Mouse (Mus musculus) midbrain, embryonic 12.5 days (tissue): Measurements from ENCODE around the gene Eif3i. TPM values are rescaled to one million over a fixed set of nuclear protein-coding genes. Genes with fewer than 3 reads are reported as not detected.
"Not testable (repeated sequence)": the region's sequence is repeated elsewhere in the genome, so short reads cannot be mapped to it uniquely, and the experiment has no call there.

ENCODE experiments used
- ATAC-seq: fragments of 200-750 bp; cut with Nextera tagmentation; 2 replicates; pipeline ENCODE4 v1.8.0; 2017; ENCODE audit warnings: low read depth, moderate TSS enrichment, moderate library complexity; ENCODE audit not compliant: low FRiP score
- H3K27ac ChIP-seq: fragments of 300-500 bp; sonication (generic); replicated peaks from 2 replicates; pipeline ENCODE4 v1.5.1; 2016; ENCODE audit warnings: mild to moderate bottlenecking
- H3K27me3 ChIP-seq: fragments of 300-500 bp; sonication (generic); 2 replicates; pipeline ENCODE4 v1.6.1; 2016; ENCODE audit warnings: mild to moderate bottlenecking
- H3K36me3 ChIP-seq: fragments of 300-500 bp; sonication (generic); 2 replicates; pipeline ENCODE4 v1.6.1; 2016
- H3K4me1 ChIP-seq: fragments of 300-500 bp; sonication (generic); 2 replicates; pipeline ENCODE4 v1.6.1; 2016
- H3K4me2 ChIP-seq: fragments of 300-500 bp; sonication (generic); replicated peaks from 2 replicates; pipeline ENCODE4 v1.6.1; 2016; ENCODE audit warnings: mild to moderate bottlenecking, moderate library complexity
- H3K4me3 ChIP-seq: fragments of 300-500 bp; sonication (generic); 2 replicates; pipeline ENCODE4 v1.5.1; 2016; ENCODE audit warnings: mild to moderate bottlenecking
- H3K9ac ChIP-seq: fragments of 300-500 bp; sonication (generic); replicated peaks from 2 replicates; pipeline ENCODE4 v1.6.1; 2016; ENCODE audit warnings: mild to moderate bottlenecking, moderate library complexity
- H3K9me3 ChIP-seq: fragments of 300-500 bp; sonication (generic); 2 replicates; pipeline ENCODE4 v1.6.1; 2016; ENCODE audit warnings: mild to moderate bottlenecking
- WGBS: fragments of 180-500 bp; shearing (Covaris S2); methylation state at CpG from one replicate; pipeline ENCODE4 v1.1.7; 2016; 5-methylcytosine and 5-hydroxymethylcytosine counted together
- microRNA-seq: library from miRNA; unstranded; fragments of <30 nt; microRNA quantifications from one replicate; pipeline ENCODE4, GENCODE M21; 2017
- polyA plus RNA-seq: library from polyadenylated mRNA; unstranded; fragments of >200 nt; fragmentation: Nextera tagmentation; extraction: Ambion mirVana; gene quantifications from 2 replicates; pipeline ENCODE4 v1.2.1, GENCODE M21; 2016

The Eif3i gene
- polyA plus RNA-seq, 1 experiment from 2014 or later: 202 TPM

DNA sequence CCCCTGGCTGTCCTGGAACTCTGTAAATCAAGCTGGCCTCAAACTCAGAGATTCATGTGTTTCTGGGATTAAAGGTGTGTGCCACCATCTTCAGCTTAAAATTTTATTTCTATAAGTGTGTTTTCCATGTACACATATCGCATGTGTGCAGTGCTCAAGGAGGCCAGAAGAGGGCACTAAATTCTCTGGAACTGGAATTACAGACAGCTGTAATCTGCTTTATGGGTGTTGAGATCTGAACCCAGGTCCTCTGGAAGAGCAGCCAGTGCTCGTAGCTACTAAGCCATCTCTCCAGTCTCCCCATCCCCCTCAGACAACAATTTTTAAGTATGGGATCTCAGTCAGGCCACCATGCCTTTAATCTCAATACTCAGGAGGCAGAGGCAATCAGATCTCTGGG, 51.1 kb downstream of the Eif3i start:
- no peak for ATAC-seq
- Histone ChIP-seq H3K9me3 (no peaks in the 10 kb centered on the region), H3K36me3 (no peaks in the 10 kb centered on the region), H3K9ac (no peak overlapping the region), H3K4me3 (no peak overlapping the region), H3K4me2 (no peak overlapping the region), H3K27me3 (no peaks in the 10 kb centered on the region), H3K4me1 (no peaks in the 10 kb centered on the region), H3K27ac (no peak overlapping the region)
- 96% methylated on average over 2 of the region's 2 CpGs for WGBS

DNA sequence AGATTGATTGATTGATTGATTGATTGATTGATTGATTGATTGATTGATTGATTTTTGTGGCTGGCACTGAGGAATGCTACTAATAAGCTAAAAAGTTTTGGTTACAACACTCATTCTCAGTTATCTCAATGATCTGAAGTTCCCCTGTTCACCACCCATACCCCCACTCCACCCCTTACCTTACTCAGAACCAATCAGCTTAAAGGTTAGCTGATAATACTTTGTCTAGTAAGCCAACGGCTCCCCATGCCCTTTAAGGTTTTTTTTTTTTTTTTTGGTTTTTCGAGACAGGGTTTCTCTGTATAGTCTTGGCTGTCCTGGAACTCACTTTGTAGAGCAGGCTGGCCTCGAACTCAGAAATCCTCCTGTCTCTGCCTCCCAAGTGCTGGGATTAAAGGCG, 52.8 kb downstream of the Eif3i start:
- WGBS: 91% methylated on average over 4 of the region's 4 CpGs
- ATAC-seq, H3K4me2 ChIP-seq, H3K4me3 ChIP-seq, H3K9ac ChIP-seq, H3K27me3 ChIP-seq, H3K36me3 ChIP-seq, H3K27ac ChIP-seq, H3K9me3 ChIP-seq, H3K4me1 ChIP-seq: not testable (repeated sequence)

DNA sequence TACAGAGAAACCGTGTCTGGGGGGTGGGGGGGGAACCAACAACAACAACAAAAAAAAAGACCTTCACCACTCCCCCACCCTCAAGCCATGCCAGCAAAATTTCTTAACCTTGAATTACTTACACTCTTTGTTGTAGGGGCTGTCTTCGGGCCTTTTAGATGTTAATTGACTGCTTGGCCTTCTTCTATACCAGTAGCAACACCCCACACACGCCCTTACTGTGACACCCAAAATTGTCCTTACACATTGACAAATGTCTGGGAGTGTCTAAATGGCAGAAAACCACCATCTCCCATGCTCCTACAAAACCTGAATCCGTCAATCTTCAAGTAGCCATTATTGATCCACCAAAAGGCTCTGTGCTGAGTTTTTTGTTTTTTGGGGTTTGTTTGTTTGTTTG, 56.3 kb downstream of the Eif3i start:
- no peak overlapping the region for H3K9ac ChIP-seq
- ATAC-seq: no peak
- H3K4me3 ChIP-seq: no peak overlapping the region
- H3K27me3 ChIP-seq: no peaks in the 10 kb centered on the region
- no peaks in the 10 kb centered on the region for H3K9me3 ChIP-seq
- no peak overlapping the region for H3K4me2 ChIP-seq
- H3K27ac ChIP-seq: no peak overlapping the region
- H3K4me1 ChIP-seq: peaks cover 19% of the 10 kb centered on the region
- peaks cover 11% of the 10 kb centered on the region for H3K36me3 ChIP-seq
- WGBS: 88% methylated on average over 4 of the region's 4 CpGs

DNA sequence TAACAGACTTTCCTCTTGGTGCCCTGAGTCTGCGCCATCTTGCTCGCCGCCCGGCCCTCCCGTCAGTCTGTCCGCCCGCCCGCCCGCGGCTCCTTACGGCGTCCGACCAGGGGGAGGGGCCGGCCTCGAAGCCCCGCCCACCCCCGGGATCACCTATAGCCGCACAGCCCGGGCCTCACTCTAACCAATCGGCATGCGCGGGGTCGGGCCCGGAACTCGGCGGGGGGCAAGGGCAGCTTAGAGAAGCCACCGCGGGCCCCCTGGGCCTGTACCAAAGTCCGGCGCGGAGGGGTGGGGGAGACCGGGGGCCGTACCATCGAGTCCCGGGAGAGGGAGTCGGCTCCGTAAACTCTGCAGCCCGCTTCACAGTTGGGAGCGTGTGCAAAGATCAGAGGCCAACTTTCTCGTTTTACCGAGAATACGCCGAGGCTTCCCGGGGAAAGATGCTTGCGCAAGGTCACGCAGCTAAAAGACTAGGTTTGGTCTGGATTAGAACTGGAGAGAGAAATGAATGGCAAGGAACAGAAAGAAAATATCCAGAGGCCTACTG, 57.8 kb downstream of the Eif3i start, which contains the start of gene Hdac1:
TSS of gene Hdac1 (minus strand) at position 122 of the 550 bp plus-strand sequence.
- peak within 1 kb of the TSS; percentile 70 for H3K4me2 ChIP-seq
- no peaks in the 10 kb centered on the region for H3K27me3 ChIP-seq
- H3K36me3 ChIP-seq: peaks cover 14% of the 10 kb centered on the region
- H3K9ac ChIP-seq: peak within 1 kb of the TSS; percentile 90
- under 1% methylated on average over 46 of the region's 46 CpGs for WGBS
- H3K27ac ChIP-seq: peak within 1 kb of the TSS; percentile 82
- ATAC-seq: peak; percentile 99
- H3K4me3 ChIP-seq: peak within 1 kb of the TSS; percentile 78
- peaks cover 19% of the 10 kb centered on the region for H3K4me1 ChIP-seq
- no peaks in the 10 kb centered on the region for H3K9me3 ChIP-seq

Small RNAs within 50 kb of the gene (microRNA-seq; reads per million reads assigned to microRNA genes)
- gene Mir8119: not detected

Other genes with a start within 250 kb of the Eif3i start
- gene Zbtb8a, start 222.5 kb downstream of the Eif3i start, polyA plus RNA-seq: 12.1 and 12.2 TPM in 2 replicates
- 4.1 and 5.0 TPM in 2 replicates for gene Zbtb8b, start 159.8 kb downstream of the Eif3i start, polyA plus RNA-seq
- 31.9 and 33.7 TPM in 2 replicates for gene Bsdc1, start 139.1 kb downstream of the Eif3i start, polyA plus RNA-seq
- gene Tssk3, start 109.6 kb downstream of the Eif3i start, polyA plus RNA-seq: not detected in 2 replicates
- gene Fam229a, start 109.5 kb downstream of the Eif3i start, polyA plus RNA-seq: not detected in 2 replicates
- gene Marcksl1, start 87.1 kb downstream of the Eif3i start, polyA plus RNA-seq: 2,082 and 2,101 TPM in 2 replicates
- gene Hdac1, start 57.9 kb downstream of the Eif3i start, polyA plus RNA-seq: 188 and 190 TPM in 2 replicates
- gene Lck, start 27.0 kb downstream of the Eif3i start, polyA plus RNA-seq: 3.7 and 3.8 TPM in 2 replicates
- 0.54 TPM in 1 of 2 replicates, not detected in the other for gene Fam167b, start 22.1 kb downstream of the Eif3i start, polyA plus RNA-seq
- 182 and 192 TPM in 2 replicates for gene Tmem234, start within 50 bp of the Eif3i start, polyA plus RNA-seq
- 2.8 and 2.9 TPM in 2 replicates for gene Dcdc2b, start 13.6 kb upstream of the Eif3i start, polyA plus RNA-seq
- 26.7 and 30.7 TPM in 2 replicates for gene Iqcc, start 18.5 kb upstream of the Eif3i start, polyA plus RNA-seq
- 88.3 TPM in 2 replicates for gene Ccdc28b, start 23.3 kb upstream of the Eif3i start, polyA plus RNA-seq
- gene Txlna, start 40.4 kb upstream of the Eif3i start, polyA plus RNA-seq: 90.3 and 91.8 TPM in 2 replicates
- 15.2 and 16.3 TPM in 2 replicates for gene Kpna6, start 72.1 kb upstream of the Eif3i start, polyA plus RNA-seq
- 17.3 and 21.9 TPM in 2 replicates for gene Tmem39b, start 96.2 kb upstream of the Eif3i start, polyA plus RNA-seq
- gene Khdrbs1, start 141.7 kb upstream of the Eif3i start, polyA plus RNA-seq: 224 and 239 TPM in 2 replicates
- 345 and 375 TPM in 2 replicates for gene Ptp4a2, start 210.6 kb upstream of the Eif3i start, polyA plus RNA-seq